Mouse (Mus musculus): Measurements from ENCODE around the gene Med24. TPM values are rescaled to one million over a fixed set of nuclear protein-coding genes. Genes with fewer than 3 reads are reported as not detected.
"Not testable (repeated sequence)": the region's sequence is repeated elsewhere in the genome, so short reads cannot be mapped to it uniquely, and the experiment has no call there.

Med24 gene
- polyA plus RNA-seq, 1 experiment from 2014 or later: 31.6 TPM

DNA sequence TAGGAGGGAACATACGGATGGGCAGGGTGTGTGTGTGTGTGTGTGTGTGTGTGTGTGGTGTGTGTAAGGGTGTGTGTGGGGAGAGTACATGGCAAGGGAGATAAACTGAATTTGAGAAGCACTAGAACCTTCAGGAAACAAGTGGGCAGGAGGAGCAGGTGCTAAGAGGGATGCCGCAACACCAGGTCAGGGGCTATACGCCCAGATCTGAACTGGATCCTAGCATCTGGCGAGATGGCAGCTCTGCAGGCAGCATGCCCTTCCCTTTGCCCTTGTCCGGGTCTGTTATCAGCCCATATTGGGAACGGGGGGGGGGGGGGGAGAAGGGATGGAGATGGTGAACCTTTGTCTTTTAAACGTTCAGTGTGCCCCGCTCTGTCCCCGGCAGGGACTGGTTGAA, 9.7 kb upstream of the Med24 start:
- Histone ChIP-seq H3K36me3 (ENCODE audit: control insufficient read depth, insufficient read depth, low read length) (no peaks in the 10 kb centered on the region), H3K4me2 (no peak overlapping the region), H3K4me1 (ENCODE audit: control insufficient read depth, insufficient read depth, low read length) (peaks cover 30% of the 10 kb centered on the region), H3K27ac (ENCODE audit: low read depth, low read length) (no peak overlapping the region), H3K9me3 (replicated peaks; ENCODE audit: control insufficient read depth, low read length) (no peaks in the 10 kb centered on the region), H3K4me3 (ENCODE audit: low read depth, low read length) (no peak overlapping the region), H3K9ac (ENCODE audit: low read depth, low read length) (0 out of 2 replicates have a peak overlapping the region, but pooled peaks have one; percentile 28), H3K27me3 (ENCODE audit: control insufficient read depth, insufficient read depth, low read length) (no peaks in the 10 kb centered on the region)
- WGBS (ENCODE audit: insufficient replicate concordance): 65% methylated on average over 7 of the region's 9 CpGs
- ATAC-seq (replicated peaks; ENCODE audit: insufficient number of reproducible peaks, low FRiP score, low TSS enrichment): no peak

- Histone ChIP-seq H3K4me2 (no peak overlapping the region), H3K9me3 (replicated peaks; ENCODE audit: control insufficient read depth, low read length) (no peaks in the 10 kb centered on the region), H3K4me1 (ENCODE audit: control insufficient read depth, insufficient read depth, low read length) (peaks cover 25% of the 10 kb centered on the region), H3K4me3 (ENCODE audit: low read depth, low read length) (no peak overlapping the region), H3K36me3 (ENCODE audit: control insufficient read depth, insufficient read depth, low read length) (no peaks in the 10 kb centered on the region), H3K27ac (ENCODE audit: low read depth, low read length) (no peak overlapping the region), H3K27me3 (ENCODE audit: control insufficient read depth, insufficient read depth, low read length) (no peaks in the 10 kb centered on the region), H3K9ac (ENCODE audit: low read depth, low read length) (no peak overlapping the region)
- 38% methylated on average over 4 of the region's 4 CpGs for WGBS (ENCODE audit: insufficient replicate concordance)
- ATAC-seq (replicated peaks; ENCODE audit: insufficient number of reproducible peaks, low FRiP score, low TSS enrichment): no peak
Observed at GRCm38 (mm10) chr11:98738428-98738911, 9.2 kb upstream of the Med24 start.

- H3K9ac ChIP-seq (ENCODE audit: low read depth, low read length); H3K36me3 ChIP-seq (ENCODE audit: control insufficient read depth, insufficient read depth, low read length); H3K4me2 ChIP-seq; ATAC-seq (replicated peaks; ENCODE audit: insufficient number of reproducible peaks, low FRiP score, low TSS enrichment); H3K9me3 ChIP-seq (replicated peaks; ENCODE audit: control insufficient read depth, low read length); H3K27me3 ChIP-seq (ENCODE audit: control insufficient read depth, insufficient read depth, low read length); H3K4me3 ChIP-seq (ENCODE audit: low read depth, low read length); H3K27ac ChIP-seq (ENCODE audit: low read depth, low read length): not testable (repeated sequence)
- H3K4me1 ChIP-seq (ENCODE audit: control insufficient read depth, insufficient read depth, low read length): peaks cover 17% of the 10 kb centered on the region
- 74% methylated on average over 2 of the region's 2 CpGs for WGBS (ENCODE audit: insufficient replicate concordance)
Observed at GRCm38 (mm10) chr11:98737220-98737619, 8.0 kb upstream of the Med24 start.

DNA sequence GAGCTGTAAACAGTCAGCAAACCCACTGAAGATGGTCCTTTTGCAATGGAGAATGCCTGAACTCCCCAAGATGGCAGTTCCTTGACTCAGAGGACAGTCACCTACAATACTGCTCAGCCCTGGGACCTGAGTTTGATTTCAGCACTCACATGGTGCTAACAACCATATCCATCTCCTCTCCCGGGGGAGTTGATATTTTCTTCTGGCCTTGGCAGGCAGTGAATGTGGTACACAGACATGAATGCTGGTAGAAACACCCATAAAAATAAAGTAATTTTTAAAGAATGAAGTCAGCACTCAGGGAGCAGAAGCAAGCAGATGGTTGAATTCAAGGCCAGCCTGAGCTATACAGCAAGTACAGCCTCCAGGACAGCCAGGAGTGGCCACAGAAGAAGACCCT, 6.9 kb upstream of the Med24 start:
- WGBS (ENCODE audit: insufficient replicate concordance): 93% methylated on average over 1 of the region's 1 CpGs
- H3K4me1 ChIP-seq (ENCODE audit: control insufficient read depth, insufficient read depth, low read length): peaks cover 15% of the 10 kb centered on the region
- no peak for ATAC-seq (replicated peaks; ENCODE audit: insufficient number of reproducible peaks, low FRiP score, low TSS enrichment)
- H3K4me2 ChIP-seq: no peak overlapping the region
- H3K9me3 ChIP-seq (replicated peaks; ENCODE audit: control insufficient read depth, low read length): no peaks in the 10 kb centered on the region
- no peak overlapping the region for H3K4me3 ChIP-seq (ENCODE audit: low read depth, low read length)
- H3K27me3 ChIP-seq (ENCODE audit: control insufficient read depth, insufficient read depth, low read length): no peaks in the 10 kb centered on the region
- H3K36me3 ChIP-seq (ENCODE audit: control insufficient read depth, insufficient read depth, low read length): no peaks in the 10 kb centered on the region
- no peak overlapping the region for H3K9ac ChIP-seq (ENCODE audit: low read depth, low read length)
- no peak overlapping the region for H3K27ac ChIP-seq (ENCODE audit: low read depth, low read length)

DNA sequence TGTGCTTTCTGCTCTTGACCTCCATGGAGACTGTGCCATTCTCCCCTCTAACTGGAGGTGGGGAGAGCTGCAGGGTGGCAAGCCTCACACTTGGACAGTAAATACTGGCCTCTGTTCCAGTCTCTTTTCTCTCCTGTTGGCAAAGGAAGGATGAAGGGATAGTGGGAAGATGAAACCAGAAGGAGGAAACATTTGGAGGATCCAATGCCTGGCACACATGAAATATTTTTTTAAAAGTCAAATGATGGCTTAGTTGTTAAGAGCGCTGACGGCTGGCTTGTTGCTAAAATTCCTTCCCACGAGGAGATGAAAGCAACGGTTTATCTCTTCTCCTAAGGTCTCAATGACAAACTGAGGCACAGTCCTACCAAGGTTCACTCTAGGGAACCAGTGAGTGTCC, 5.9 kb upstream of the Med24 start:
- H3K36me3 ChIP-seq (ENCODE audit: control insufficient read depth, insufficient read depth, low read length): no peaks in the 10 kb centered on the region
- H3K4me1 ChIP-seq (ENCODE audit: control insufficient read depth, insufficient read depth, low read length): peaks cover 10% of the 10 kb centered on the region
- WGBS (ENCODE audit: insufficient replicate concordance): 77% methylated on average over 4 of the region's 4 CpGs
- H3K4me2 ChIP-seq: no peak overlapping the region
- H3K4me3 ChIP-seq (ENCODE audit: low read depth, low read length): no peak overlapping the region
- H3K27ac ChIP-seq (ENCODE audit: low read depth, low read length): no peak overlapping the region
- H3K27me3 ChIP-seq (ENCODE audit: control insufficient read depth, insufficient read depth, low read length): no peaks in the 10 kb centered on the region
- H3K9ac ChIP-seq (ENCODE audit: low read depth, low read length): no peak overlapping the region
- ATAC-seq (replicated peaks; ENCODE audit: insufficient number of reproducible peaks, low FRiP score, low TSS enrichment): no peak
- no peaks in the 10 kb centered on the region for H3K9me3 ChIP-seq (replicated peaks; ENCODE audit: control insufficient read depth, low read length)

- WGBS (ENCODE audit: insufficient replicate concordance): 73% methylated on average over 3 of the region's 3 CpGs
- ATAC-seq (replicated peaks; ENCODE audit: insufficient number of reproducible peaks, low FRiP score, low TSS enrichment): no peak
Observed at GRCm38 (mm10) chr11:98734020-98734419, 4.8 kb upstream of the Med24 start.

GRCm38 (mm10) chr11:98731134-98731533, 1.9 kb upstream of the Med24 start:
- ATAC-seq (replicated peaks; ENCODE audit: insufficient number of reproducible peaks, low FRiP score, low TSS enrichment): no peak
- H3K4me3 ChIP-seq (ENCODE audit: low read depth, low read length): no peak overlapping the region
- no peak overlapping the region for H3K9ac ChIP-seq (ENCODE audit: low read depth, low read length)
- H3K27ac ChIP-seq (ENCODE audit: low read depth, low read length): no peak overlapping the region
- 0 out of 2 replicates have a peak, but pooled peaks cover 3% of the 10 kb centered on the region for H3K4me1 ChIP-seq (ENCODE audit: control insufficient read depth, insufficient read depth, low read length)
- no peaks in the 10 kb centered on the region for H3K36me3 ChIP-seq (ENCODE audit: control insufficient read depth, insufficient read depth, low read length)
- no peak overlapping the region for H3K4me2 ChIP-seq
- H3K9me3 ChIP-seq (replicated peaks; ENCODE audit: control insufficient read depth, low read length): no peaks in the 10 kb centered on the region
- H3K27me3 ChIP-seq (ENCODE audit: control insufficient read depth, insufficient read depth, low read length): no peaks in the 10 kb centered on the region
- 61% methylated on average over 5 of the region's 5 CpGs for WGBS (ENCODE audit: insufficient replicate concordance)

More at GRCm38 (mm10) chr11:98734020-98734419, 4.8 kb upstream of the Med24 start:
- Histone ChIP-seq H3K9ac (ENCODE audit: low read depth, low read length) (no peak overlapping the region), H3K4me1 (ENCODE audit: control insufficient read depth, insufficient read depth, low read length) (peaks cover 5% of the 10 kb centered on the region; the same call in 1 of the 2 replicates), H3K36me3 (ENCODE audit: control insufficient read depth, insufficient read depth, low read length) (no peaks in the 10 kb centered on the region), H3K4me2 (no peak overlapping the region), H3K27me3 (ENCODE audit: control insufficient read depth, insufficient read depth, low read length) (no peaks in the 10 kb centered on the region), H3K27ac (ENCODE audit: low read depth, low read length) (no peak overlapping the region), H3K4me3 (ENCODE audit: low read depth, low read length) (no peak overlapping the region), H3K9me3 (replicated peaks; ENCODE audit: control insufficient read depth, low read length) (no peaks in the 10 kb centered on the region)

GRCm38 (mm10) chr11:98730727-98731126, 1.5 kb upstream of the Med24 start:
- WGBS (ENCODE audit: insufficient replicate concordance): 59% methylated on average over 4 of the region's 4 CpGs
- H3K9me3 ChIP-seq (replicated peaks; ENCODE audit: control insufficient read depth, low read length): no peaks in the 10 kb centered on the region
- H3K9ac ChIP-seq (ENCODE audit: low read depth, low read length): no peak overlapping the region
- no peaks in the 10 kb centered on the region for H3K27me3 ChIP-seq (ENCODE audit: control insufficient read depth, insufficient read depth, low read length)
- H3K36me3 ChIP-seq (ENCODE audit: control insufficient read depth, insufficient read depth, low read length): no peaks in the 10 kb centered on the region
- no peak for ATAC-seq (replicated peaks; ENCODE audit: insufficient number of reproducible peaks, low FRiP score, low TSS enrichment)
- H3K4me1 ChIP-seq (ENCODE audit: control insufficient read depth, insufficient read depth, low read length): 0 out of 2 replicates have a peak, but pooled peaks cover 3% of the 10 kb centered on the region
- no peak overlapping the region for H3K27ac ChIP-seq (ENCODE audit: low read depth, low read length)
- H3K4me3 ChIP-seq (ENCODE audit: low read depth, low read length): no peak overlapping the region
- no peak overlapping the region for H3K4me2 ChIP-seq

GRCm38 (mm10) chr11:98725926-98726506, 3.2 kb downstream of the Med24 start:
- Histone ChIP-seq H3K4me1 (ENCODE audit: control insufficient read depth, insufficient read depth, low read length) (peaks cover 14% of the 10 kb centered on the region), H3K4me3 (ENCODE audit: low read depth, low read length) (no peak overlapping the region), H3K4me2 (no peak overlapping the region), H3K27ac (ENCODE audit: low read depth, low read length) (no peak overlapping the region), H3K27me3 (ENCODE audit: control insufficient read depth, insufficient read depth, low read length) (no peaks in the 10 kb centered on the region), H3K36me3 (ENCODE audit: control insufficient read depth, insufficient read depth, low read length) (no peaks in the 10 kb centered on the region; the same call in none of the 2 replicates), H3K9ac (ENCODE audit: low read depth, low read length) (no peak overlapping the region), H3K9me3 (replicated peaks; ENCODE audit: control insufficient read depth, low read length) (no peaks in the 10 kb centered on the region)
- ATAC-seq (replicated peaks; ENCODE audit: insufficient number of reproducible peaks, low FRiP score, low TSS enrichment): no peak
- 91% methylated on average over 15 of the region's 15 CpGs for WGBS (ENCODE audit: insufficient replicate concordance)
